Mouse (Mus musculus): Measurements from ENCODE around the gene Fbrs. TPM values are rescaled to one million over a fixed set of nuclear protein-coding genes. Genes with fewer than 3 reads are reported as not detected.
"Not testable (repeated sequence)": the region's sequence is repeated elsewhere in the genome, so short reads cannot be mapped to it uniquely, and the experiment has no call there.

Fbrs gene
- polyA plus RNA-seq (2015; fragmentation: Nextera tagmentation; extraction: Ambion mirVana) = 5.5 and 5.6 TPM in 2 replicates

- H3K4me1 ChIP-seq (replicated peaks) = peaks cover 58% of the 10 kb centered on the region
- H3K27ac ChIP-seq (replicated peaks) = peak within 1 kb of the TSS; percentile 99
- peak; percentile 41 for ATAC-seq (ENCODE audit: insufficient read depth)
- peak within 1 kb of the TSS; percentile 99 for H3K4me3 ChIP-seq (replicated peaks)
- WGBS (ENCODE audit: insufficient replicate concordance) = 0% methylated on average over 62 of the region's 62 CpGs
- peaks cover 65% of the 10 kb centered on the region for H3K36me3 ChIP-seq (replicated peaks)
- H3K9me3 ChIP-seq (replicated peaks) = no peaks in the 10 kb centered on the region
- H3K4me2 ChIP-seq = peak within 1 kb of the TSS; percentile 93
- H3K27me3 ChIP-seq = no peaks in the 10 kb centered on the region
- H3K9ac ChIP-seq = peak within 1 kb of the TSS; percentile 99
Measured at GRCm38 (mm10) chr7:127478635-127479317, at the start of gene Fbrs. Gene Fbrs, plus strand, starts transcription at chr7:127479199.

- Histone ChIP-seq H3K9me3 (replicated peaks) (peaks cover 7% of the 10 kb centered on the region), H3K4me1 (replicated peaks) (no peaks in the 10 kb centered on the region), H3K27ac (replicated peaks) (no peak overlapping the region), H3K36me3 (replicated peaks) (no peaks in the 10 kb centered on the region), H3K27me3 (peaks cover 5% of the 10 kb centered on the region), H3K4me2 (no peak overlapping the region), H3K4me3 (replicated peaks) (no peak overlapping the region), H3K9ac (no peak overlapping the region)
- 63% methylated on average over 4 of the region's 4 CpGs for WGBS (ENCODE audit: insufficient replicate concordance)
- ATAC-seq (ENCODE audit: insufficient read depth) = no peak
Measured at GRCm38 (mm10) chr7:127435206-127435605, 43.8 kb upstream of the Fbrs start.

- peaks cover 7% of the 10 kb centered on the region for H3K9me3 ChIP-seq (replicated peaks)
- H3K4me1 ChIP-seq (replicated peaks) = no peaks in the 10 kb centered on the region
- H3K4me3 ChIP-seq (replicated peaks) = no peak overlapping the region
- no peaks in the 10 kb centered on the region for H3K36me3 ChIP-seq (replicated peaks)
- ATAC-seq (ENCODE audit: insufficient read depth) = no peak
- H3K4me2 ChIP-seq = no peak overlapping the region
- 72% methylated on average over 3 of the region's 3 CpGs for WGBS (ENCODE audit: insufficient replicate concordance)
- H3K9ac ChIP-seq = no peak overlapping the region
- H3K27ac ChIP-seq (replicated peaks) = no peak overlapping the region
- H3K27me3 ChIP-seq = no peaks in the 10 kb centered on the region
Measured at GRCm38 (mm10) chr7:127437724-127438123, 41.3 kb upstream of the Fbrs start.

- no peak overlapping the region for H3K9ac ChIP-seq
- no peak overlapping the region for H3K4me3 ChIP-seq (replicated peaks)
- no peak for ATAC-seq (ENCODE audit: insufficient read depth)
- peaks cover 36% of the 10 kb centered on the region for H3K36me3 ChIP-seq (replicated peaks)
- H3K27ac ChIP-seq (replicated peaks) = no peak overlapping the region
- WGBS (ENCODE audit: insufficient replicate concordance) = 91% methylated on average over 20 of the region's 20 CpGs
- no peaks in the 10 kb centered on the region for H3K27me3 ChIP-seq
- no peaks in the 10 kb centered on the region for H3K9me3 ChIP-seq (replicated peaks)
- H3K4me2 ChIP-seq = no peak overlapping the region
- peaks cover 17% of the 10 kb centered on the region for H3K4me1 ChIP-seq (replicated peaks)
Measured at GRCm38 (mm10) chr7:127443976-127444375, 35.0 kb upstream of the Fbrs start.

- peak; percentile 92 for ATAC-seq (ENCODE audit: insufficient read depth)
- no peaks in the 10 kb centered on the region for H3K9me3 ChIP-seq (replicated peaks)
- no peaks in the 10 kb centered on the region for H3K27me3 ChIP-seq
- peak within 1 kb of the TSS; percentile 81 for H3K4me2 ChIP-seq
- H3K36me3 ChIP-seq (replicated peaks) = peaks cover 39% of the 10 kb centered on the region
- WGBS (ENCODE audit: insufficient replicate concordance) = under 1% methylated on average over 54 of the region's 54 CpGs
- H3K27ac ChIP-seq (replicated peaks) = peak within 1 kb of the TSS; percentile 93
- peak within 1 kb of the TSS; percentile 90 for H3K9ac ChIP-seq
- peaks cover 52% of the 10 kb centered on the region for H3K4me1 ChIP-seq (replicated peaks)
- H3K4me3 ChIP-seq (replicated peaks) = peak within 1 kb of the TSS; percentile 81
Measured at GRCm38 (mm10) chr7:127448521-127449300, 30.3 kb upstream of the Fbrs start, which contains the start of gene Zfp689. Gene Zfp689, minus strand, starts transcription at chr7:127449158.

- peak overlapping the region; percentile 81 for H3K4me2 ChIP-seq
- H3K27ac ChIP-seq (replicated peaks) = peak overlapping the region; percentile 65
- H3K36me3 ChIP-seq (replicated peaks) = peaks cover 31% of the 10 kb centered on the region
- 69% methylated on average over 7 of the region's 7 CpGs for WGBS (ENCODE audit: insufficient replicate concordance)
- no peaks in the 10 kb centered on the region for H3K27me3 ChIP-seq
- peaks cover 55% of the 10 kb centered on the region for H3K4me1 ChIP-seq (replicated peaks)
- no peak for ATAC-seq (ENCODE audit: insufficient read depth)
- H3K9ac ChIP-seq = peak overlapping the region; percentile 90
- no peaks in the 10 kb centered on the region for H3K9me3 ChIP-seq (replicated peaks)
- H3K4me3 ChIP-seq (replicated peaks) = peak overlapping the region; percentile 81
Measured at GRCm38 (mm10) chr7:127449966-127450365, 29.0 kb upstream of the Fbrs start.

GRCm38 (mm10) chr7:127453056-127453455 lies 25.9 kb upstream of the Fbrs start:
- no peak overlapping the region for H3K4me3 ChIP-seq (replicated peaks)
- peaks cover 45% of the 10 kb centered on the region for H3K4me1 ChIP-seq (replicated peaks)
- ATAC-seq (ENCODE audit: insufficient read depth) = no peak
- WGBS (ENCODE audit: insufficient replicate concordance) = 91% methylated on average over 2 of the region's 2 CpGs
- H3K9me3 ChIP-seq (replicated peaks) = peaks cover 6% of the 10 kb centered on the region; the same call in 1 of the 2 replicates
- H3K36me3 ChIP-seq (replicated peaks) = peaks cover 40% of the 10 kb centered on the region
- H3K9ac ChIP-seq = no peak overlapping the region
- H3K4me2 ChIP-seq = no peak overlapping the region
- no peaks in the 10 kb centered on the region for H3K27me3 ChIP-seq
- no peak overlapping the region for H3K27ac ChIP-seq (replicated peaks)

- Histone ChIP-seq H3K9me3 (replicated peaks) (peaks cover 6% of the 10 kb centered on the region; the same call in 1 of the 2 replicates), H3K4me2 (no peak overlapping the region), H3K27ac (replicated peaks) (no peak overlapping the region), H3K4me1 (replicated peaks) (peaks cover 50% of the 10 kb centered on the region), H3K4me3 (replicated peaks) (no peak overlapping the region), H3K27me3 (no peaks in the 10 kb centered on the region), H3K36me3 (replicated peaks) (peaks cover 50% of the 10 kb centered on the region), H3K9ac (no peak overlapping the region)
- ATAC-seq (ENCODE audit: insufficient read depth) = no peak
- WGBS (ENCODE audit: insufficient replicate concordance) = 81% methylated on average over 7 of the region's 7 CpGs
Measured at GRCm38 (mm10) chr7:127454905-127455304, 24.1 kb upstream of the Fbrs start.

GRCm38 (mm10) chr7:127458371-127459122 lies 20.5 kb upstream of the Fbrs start:
- H3K27ac ChIP-seq (replicated peaks); H3K4me3 ChIP-seq (replicated peaks); H3K27me3 ChIP-seq; H3K9me3 ChIP-seq (replicated peaks); ATAC-seq (ENCODE audit: insufficient read depth); H3K9ac ChIP-seq: not testable (repeated sequence)
- H3K36me3 ChIP-seq (replicated peaks) = peaks cover 72% of the 10 kb centered on the region
- peaks cover 24% of the 10 kb centered on the region for H3K4me1 ChIP-seq (replicated peaks)
- H3K4me2 ChIP-seq = peak overlapping the region; percentile 18; the same call in 1 of the 2 replicates
- 71% methylated on average over 3 of the region's 3 CpGs for WGBS (ENCODE audit: insufficient replicate concordance)

GRCm38 (mm10) chr7:127459311-127459710 lies 19.7 kb upstream of the Fbrs start, which contains the start of gene Prr14:
Gene Prr14, plus strand, starts transcription at chr7:127459611.
- H3K27ac ChIP-seq (replicated peaks); H3K27me3 ChIP-seq; ATAC-seq (ENCODE audit: insufficient read depth); H3K9me3 ChIP-seq (replicated peaks); H3K9ac ChIP-seq: not testable (repeated sequence)
- H3K4me2 ChIP-seq = peak within 1 kb of the TSS; percentile 18; the same call in 1 of the 2 replicates
- peak within 1 kb of the TSS; percentile 2; the same call in 1 of the 2 replicates for H3K4me3 ChIP-seq (replicated peaks)
- peaks cover 21% of the 10 kb centered on the region for H3K4me1 ChIP-seq (replicated peaks)
- peaks cover 72% of the 10 kb centered on the region for H3K36me3 ChIP-seq (replicated peaks)
- WGBS (ENCODE audit: insufficient replicate concordance) = 91% methylated on average over 8 of the region's 8 CpGs

Data from liver, embryonic 15.5 days (tissue).